Mouse (Mus musculus): ENCODE measurements around the gene Ckap4. TPM values are rescaled to one million over a fixed set of nuclear protein-coding genes. Genes with fewer than 3 reads are reported as not detected.
"Not testable (repeated sequence)": the region's sequence is repeated elsewhere in the genome, so short reads cannot be mapped to it uniquely, and the experiment has no call there.

Gene Ckap4
- polyA plus RNA-seq, 1 experiment from 2014 or later, result 68.0 TPM

DNA sequence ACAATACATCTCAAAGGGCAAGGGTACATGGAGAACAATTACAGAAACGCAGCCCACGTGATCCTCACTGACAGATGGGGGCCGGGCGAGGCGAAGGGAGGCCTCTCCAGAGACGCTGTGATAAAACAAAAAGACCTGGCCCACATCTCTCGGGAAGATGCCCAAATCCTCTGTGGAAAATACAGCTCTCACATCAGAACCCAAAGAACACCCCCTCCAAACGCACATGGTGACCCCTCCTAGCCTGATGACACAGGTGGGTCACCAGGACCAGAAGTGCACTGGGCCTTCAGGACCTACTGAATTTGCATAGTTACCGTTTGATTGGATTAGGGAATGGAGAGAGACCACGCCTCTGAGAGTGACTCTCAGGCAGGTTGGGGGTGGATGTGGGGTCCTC, 7.4 kb downstream of the Ckap4 start:
- WGBS, result 53% methylated on average over 10 of the region's 10 CpGs
- no peak for ATAC-seq (replicated peaks; ENCODE audit: low FRiP score)

DNA sequence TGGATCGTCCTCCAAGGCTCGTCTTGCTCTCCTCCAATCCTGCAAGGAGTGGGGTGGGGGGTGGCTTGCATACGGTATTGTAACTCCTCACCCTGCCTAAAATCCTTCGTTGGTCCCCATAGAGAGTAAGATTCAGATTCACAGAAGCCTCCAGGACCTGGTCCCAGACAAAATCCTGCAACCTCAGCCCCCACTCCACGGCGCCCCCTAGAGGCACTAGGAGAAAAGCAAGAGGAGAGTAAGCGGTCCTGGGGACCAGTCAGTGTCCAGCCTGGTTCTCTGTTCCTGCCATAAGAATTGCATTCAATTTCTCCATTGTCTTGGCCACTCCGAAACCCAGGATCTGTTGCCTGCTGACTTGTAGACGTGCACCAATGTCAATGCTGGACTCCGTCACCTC, 10.2 kb downstream of the Ckap4 start:
- no peak for ATAC-seq (replicated peaks; ENCODE audit: low FRiP score)
- WGBS, result 55% methylated on average over 10 of the region's 10 CpGs
- DNase-seq (ENCODE audit: low spot score), result no peak
- no peak overlapping the region for H3K9ac ChIP-seq (ENCODE audit: low read length)
- H3K4me1 ChIP-seq (replicated peaks; ENCODE audit: control insufficient read depth, insufficient read depth, low read length), result no peaks in the 10 kb centered on the region
- H3K27me3 ChIP-seq (ENCODE audit: control insufficient read depth, insufficient read depth, low read length), result no peaks in the 10 kb centered on the region
- peaks cover 12% of the 10 kb centered on the region for H3K36me3 ChIP-seq (ENCODE audit: control insufficient read depth, insufficient read depth, low read length)
- no peak overlapping the region for H3K4me2 ChIP-seq (ENCODE audit: low read depth, low read length, severe bottlenecking)
- H3K9me3 ChIP-seq (ENCODE audit: control insufficient read depth, low read length), result no peaks in the 10 kb centered on the region
- H3K27ac ChIP-seq (ENCODE audit: low read depth, low read length), result no peak overlapping the region
- H3K4me3 ChIP-seq (ENCODE audit: low read depth, low read length), result no peak overlapping the region

More for the DNA sequence above, 7.4 kb downstream of the Ckap4 start:
- Histone ChIP-seq H3K9me3 (ENCODE audit: control insufficient read depth, low read length) (no peaks in the 10 kb centered on the region), H3K4me1 (replicated peaks; ENCODE audit: control insufficient read depth, insufficient read depth, low read length) (peaks cover 9% of the 10 kb centered on the region; the same call in 1 of the 2 replicates), H3K27ac (ENCODE audit: low read depth, low read length) (no peak overlapping the region), H3K9ac (ENCODE audit: low read length) (no peak overlapping the region), H3K4me3 (ENCODE audit: low read depth, low read length) (no peak overlapping the region), H3K27me3 (ENCODE audit: control insufficient read depth, insufficient read depth, low read length) (no peaks in the 10 kb centered on the region), H3K36me3 (ENCODE audit: control insufficient read depth, insufficient read depth, low read length) (peaks cover 12% of the 10 kb centered on the region), H3K4me2 (ENCODE audit: low read depth, low read length, severe bottlenecking) (no peak overlapping the region)
- DNase-seq (ENCODE audit: low spot score), result no peak

DNA sequence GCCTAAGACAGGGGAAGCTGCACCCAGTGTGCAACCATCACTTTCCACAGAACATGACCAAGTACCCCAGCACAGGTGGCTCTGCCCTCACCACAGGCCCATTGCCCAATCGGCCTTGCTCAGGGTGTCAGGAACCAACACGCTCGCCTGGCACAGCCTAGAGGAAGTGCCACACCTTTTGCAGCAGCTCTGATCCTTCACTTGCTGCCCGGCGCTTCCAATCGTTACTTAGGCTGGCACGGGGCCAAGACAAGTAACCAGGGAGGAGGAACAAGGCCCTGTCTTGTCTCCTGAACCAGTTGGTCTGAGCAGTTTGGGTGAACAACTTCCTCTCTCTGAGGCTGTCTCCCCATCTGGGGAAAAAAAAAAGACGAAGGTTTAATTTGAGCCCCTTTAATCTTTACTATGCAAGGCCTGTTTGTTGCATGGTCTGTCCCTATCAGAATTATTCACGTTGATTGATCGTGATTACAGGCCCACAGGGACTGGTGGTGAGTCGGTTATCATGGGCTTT, 17.4 kb downstream of the Ckap4 start:
- no peaks in the 10 kb centered on the region for H3K36me3 ChIP-seq (ENCODE audit: control insufficient read depth, insufficient read depth, low read length)
- 81% methylated on average over 11 of the region's 11 CpGs for WGBS
- H3K4me2 ChIP-seq (ENCODE audit: low read depth, low read length, severe bottlenecking), result no peak overlapping the region
- H3K4me3 ChIP-seq (ENCODE audit: low read depth, low read length), result no peak overlapping the region
- no peaks in the 10 kb centered on the region for H3K9me3 ChIP-seq (ENCODE audit: control insufficient read depth, low read length)
- no peaks in the 10 kb centered on the region for H3K27me3 ChIP-seq (ENCODE audit: control insufficient read depth, insufficient read depth, low read length)
- H3K27ac ChIP-seq (ENCODE audit: low read depth, low read length), result no peak overlapping the region
- H3K9ac ChIP-seq (ENCODE audit: low read length), result no peak overlapping the region
- H3K4me1 ChIP-seq (replicated peaks; ENCODE audit: control insufficient read depth, insufficient read depth, low read length), result no peaks in the 10 kb centered on the region
- no peak; the same call in 1 of the 2 replicates for ATAC-seq (replicated peaks; ENCODE audit: low FRiP score)
- no peak for DNase-seq (ENCODE audit: low spot score)

DNA sequence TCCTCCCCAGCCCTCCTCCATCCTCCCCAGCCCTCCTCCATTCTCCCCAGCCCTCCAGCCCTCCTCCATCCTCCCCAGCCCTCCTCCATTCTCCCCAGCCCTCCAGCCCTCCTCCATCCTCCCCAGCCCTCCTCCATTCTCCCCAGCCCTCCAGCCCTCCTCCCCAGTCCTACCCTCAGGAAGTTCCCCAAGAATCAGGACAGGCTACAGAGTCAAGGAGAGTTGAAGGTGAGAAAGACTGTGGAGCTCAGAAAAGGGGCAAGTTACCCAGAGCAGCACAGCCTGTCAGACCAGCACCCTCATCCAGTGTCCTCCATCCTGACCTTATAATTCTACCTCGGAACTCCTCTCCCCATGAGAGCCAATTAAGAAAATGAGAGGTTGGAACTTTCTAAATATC, 17.9 kb downstream of the Ckap4 start:
- H3K9ac ChIP-seq (ENCODE audit: low read length); ATAC-seq (replicated peaks; ENCODE audit: low FRiP score); H3K4me1 ChIP-seq (replicated peaks; ENCODE audit: control insufficient read depth, insufficient read depth, low read length); H3K4me3 ChIP-seq (ENCODE audit: low read depth, low read length); H3K27me3 ChIP-seq (ENCODE audit: control insufficient read depth, insufficient read depth, low read length); H3K9me3 ChIP-seq (ENCODE audit: control insufficient read depth, low read length); DNase-seq (ENCODE audit: low spot score); H3K4me2 ChIP-seq (ENCODE audit: low read depth, low read length, severe bottlenecking); H3K27ac ChIP-seq (ENCODE audit: low read depth, low read length); H3K36me3 ChIP-seq (ENCODE audit: control insufficient read depth, insufficient read depth, low read length): not testable (repeated sequence)
- WGBS, result 70% methylated on average over 1 of the region's 1 CpGs

DNA sequence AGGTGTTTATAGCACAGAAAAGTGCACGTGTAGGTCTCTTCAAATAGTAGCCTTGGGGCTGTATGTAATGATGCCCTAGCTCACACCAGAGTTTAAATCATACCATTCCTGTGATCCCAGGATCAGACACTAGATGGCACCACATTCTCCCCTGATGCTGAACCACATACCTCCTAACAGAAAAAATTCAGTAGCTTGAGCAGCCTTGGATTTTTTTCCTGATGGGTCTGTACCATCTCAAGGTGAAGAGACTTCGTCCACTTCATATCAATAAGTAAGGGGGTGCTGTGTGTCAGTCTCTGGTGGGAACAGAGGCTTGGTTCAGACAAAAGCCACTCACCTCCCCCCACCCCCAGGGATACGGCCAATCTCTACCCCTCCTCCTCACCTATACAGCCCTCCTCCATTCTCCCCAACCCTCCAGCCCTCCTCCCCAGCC, 18.3 kb downstream of the Ckap4 start:
- 21% methylated on average over 3 of the region's 3 CpGs for WGBS

DNA sequence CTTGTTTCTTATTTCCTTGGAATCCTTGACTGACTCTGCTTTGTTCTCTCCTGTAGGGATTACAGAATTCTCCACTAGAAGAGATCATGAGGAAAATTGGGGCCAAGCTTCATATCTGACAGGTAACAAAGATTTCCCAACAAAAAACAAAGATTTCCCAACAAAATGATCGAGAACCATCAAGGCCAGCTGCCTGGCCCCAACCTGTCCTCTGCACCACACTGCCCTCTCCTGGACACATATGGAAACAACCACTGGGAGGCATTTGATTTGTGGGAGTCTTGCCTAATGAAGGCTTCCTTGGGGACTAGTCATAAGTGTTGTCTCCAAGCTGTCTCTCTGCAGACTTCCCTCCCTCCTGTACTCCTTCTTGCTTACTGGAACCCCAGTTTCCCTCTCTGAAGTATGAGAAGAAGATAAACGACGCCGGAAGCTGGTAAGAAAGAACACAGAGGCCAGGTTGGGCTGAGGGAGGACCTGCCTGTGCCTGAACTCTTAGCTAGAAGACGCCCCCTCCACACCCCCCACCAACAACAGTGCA, 19.8 kb downstream of the Ckap4 start:
- Histone ChIP-seq H3K9me3 (ENCODE audit: control insufficient read depth, low read length) (no peaks in the 10 kb centered on the region), H3K4me3 (ENCODE audit: low read depth, low read length) (no peak overlapping the region), H3K36me3 (ENCODE audit: control insufficient read depth, insufficient read depth, low read length) (no peaks in the 10 kb centered on the region), H3K9ac (ENCODE audit: low read length) (no peak overlapping the region), H3K4me2 (ENCODE audit: low read depth, low read length, severe bottlenecking) (no peak overlapping the region), H3K4me1 (replicated peaks; ENCODE audit: control insufficient read depth, insufficient read depth, low read length) (no peaks in the 10 kb centered on the region), H3K27me3 (ENCODE audit: control insufficient read depth, insufficient read depth, low read length) (no peaks in the 10 kb centered on the region), H3K27ac (ENCODE audit: low read depth, low read length) (no peak overlapping the region)
- ATAC-seq (replicated peaks; ENCODE audit: low FRiP score) (no peak), DNase-seq (ENCODE audit: low spot score) (peak; percentile 79)
- WGBS, result 47% methylated on average over 5 of the region's 5 CpGs

More for the DNA sequence above, 18.3 kb downstream of the Ckap4 start:
- H3K27me3 ChIP-seq (ENCODE audit: control insufficient read depth, insufficient read depth, low read length), result no peaks in the 10 kb centered on the region
- no peak overlapping the region for H3K4me3 ChIP-seq (ENCODE audit: low read depth, low read length)
- no peaks in the 10 kb centered on the region for H3K9me3 ChIP-seq (ENCODE audit: control insufficient read depth, low read length)
- H3K9ac ChIP-seq (ENCODE audit: low read length), result no peak overlapping the region
- peak; percentile 81 for DNase-seq (ENCODE audit: low spot score)
- H3K4me2 ChIP-seq (ENCODE audit: low read depth, low read length, severe bottlenecking), result no peak overlapping the region
- no peaks in the 10 kb centered on the region for H3K4me1 ChIP-seq (replicated peaks; ENCODE audit: control insufficient read depth, insufficient read depth, low read length)
- no peaks in the 10 kb centered on the region for H3K36me3 ChIP-seq (ENCODE audit: control insufficient read depth, insufficient read depth, low read length)
- no peak overlapping the region for H3K27ac ChIP-seq (ENCODE audit: low read depth, low read length)
- ATAC-seq (replicated peaks; ENCODE audit: low FRiP score), result peak; percentile 61

GRCm38 (mm10) chr10:84512766-84513165, 21.1 kb downstream of the Ckap4 start:
- no peak for DNase-seq (ENCODE audit: low spot score)
- Histone ChIP-seq H3K27ac (ENCODE audit: low read depth, low read length) (no peak overlapping the region), H3K9ac (ENCODE audit: low read length) (no peak overlapping the region), H3K4me2 (ENCODE audit: low read depth, low read length, severe bottlenecking) (no peak overlapping the region), H3K4me1 (replicated peaks; ENCODE audit: control insufficient read depth, insufficient read depth, low read length) (no peaks in the 10 kb centered on the region), H3K4me3 (ENCODE audit: low read depth, low read length) (no peak overlapping the region), H3K9me3 (ENCODE audit: control insufficient read depth, low read length) (no peaks in the 10 kb centered on the region), H3K36me3 (ENCODE audit: control insufficient read depth, insufficient read depth, low read length) (no peaks in the 10 kb centered on the region), H3K27me3 (ENCODE audit: control insufficient read depth, insufficient read depth, low read length) (no peaks in the 10 kb centered on the region)
- ATAC-seq (replicated peaks; ENCODE audit: low FRiP score), result no peak

DNA sequence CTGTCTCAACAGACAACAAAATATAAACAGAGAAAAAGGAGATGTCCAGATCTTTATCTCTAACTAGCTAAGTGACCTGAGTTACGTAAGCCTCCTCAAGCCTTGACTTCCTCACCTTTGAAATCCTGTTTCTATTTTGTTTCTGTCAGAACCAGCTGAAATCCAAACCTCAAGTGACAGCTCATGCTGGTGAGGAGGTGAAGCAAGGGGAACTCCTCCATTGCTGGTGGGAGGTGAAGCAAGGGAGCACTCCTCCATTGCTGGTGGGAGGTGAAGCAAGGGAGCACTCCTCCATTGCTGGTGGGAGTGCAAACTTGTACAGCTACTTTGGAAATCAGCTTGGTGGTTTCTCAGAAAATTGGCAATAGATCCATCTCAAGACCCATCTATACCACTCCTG, 25.3 kb downstream of the Ckap4 start:
- ATAC-seq (replicated peaks; ENCODE audit: low FRiP score) (no peak), DNase-seq (ENCODE audit: low spot score) (no peak)
- Histone ChIP-seq H3K4me3 (ENCODE audit: low read depth, low read length) (no peak overlapping the region), H3K27me3 (ENCODE audit: control insufficient read depth, insufficient read depth, low read length) (no peaks in the 10 kb centered on the region), H3K27ac (ENCODE audit: low read depth, low read length) (no peak overlapping the region), H3K9me3 (ENCODE audit: control insufficient read depth, low read length) (no peaks in the 10 kb centered on the region), H3K4me1 (replicated peaks; ENCODE audit: control insufficient read depth, insufficient read depth, low read length) (no peaks in the 10 kb centered on the region), H3K9ac (ENCODE audit: low read length) (no peak overlapping the region), H3K36me3 (ENCODE audit: control insufficient read depth, insufficient read depth, low read length) (no peaks in the 10 kb centered on the region), H3K4me2 (ENCODE audit: low read depth, low read length, severe bottlenecking) (no peak overlapping the region)
- WGBS, result 95% methylated on average over 1 of the region's 1 CpGs

DNA sequence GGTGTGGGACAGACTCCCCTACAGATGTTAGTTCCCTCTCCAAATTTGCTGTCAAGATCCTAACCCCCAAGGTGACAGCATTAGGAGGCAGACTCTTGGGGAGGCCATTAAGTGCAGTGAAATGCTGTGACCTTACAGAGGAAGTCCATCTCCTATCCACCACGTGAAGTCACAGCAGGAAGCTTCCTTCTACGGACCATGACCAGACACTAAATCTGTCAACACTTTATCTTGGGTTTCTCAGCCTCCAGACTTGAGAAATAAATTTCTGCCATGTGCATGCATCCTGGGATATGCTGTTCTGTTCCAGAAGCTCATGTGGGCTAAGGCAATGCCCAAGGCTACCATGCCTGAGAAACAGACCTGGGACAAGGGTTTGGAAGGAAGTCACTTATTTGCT, 35.0 kb downstream of the Ckap4 start:
- DNase-seq (ENCODE audit: low spot score) (no peak), ATAC-seq (replicated peaks; ENCODE audit: low FRiP score) (no peak)
- H3K4me1 ChIP-seq (replicated peaks; ENCODE audit: control insufficient read depth, insufficient read depth, low read length), result no peaks in the 10 kb centered on the region
- no peak overlapping the region for H3K9ac ChIP-seq (ENCODE audit: low read length)
- WGBS, result 72% methylated on average over 2 of the region's 2 CpGs
- no peaks in the 10 kb centered on the region for H3K36me3 ChIP-seq (ENCODE audit: control insufficient read depth, insufficient read depth, low read length)
- no peak overlapping the region for H3K4me2 ChIP-seq (ENCODE audit: low read depth, low read length, severe bottlenecking)
- H3K27me3 ChIP-seq (ENCODE audit: control insufficient read depth, insufficient read depth, low read length), result no peaks in the 10 kb centered on the region
- H3K27ac ChIP-seq (ENCODE audit: low read depth, low read length), result no peak overlapping the region
- H3K9me3 ChIP-seq (ENCODE audit: control insufficient read depth, low read length), result no peaks in the 10 kb centered on the region
- no peak overlapping the region for H3K4me3 ChIP-seq (ENCODE audit: low read depth, low read length)
